Mouse (Mus musculus) heart, postnatal 25 days (tissue): ENCODE results near the gene Xlr5a. TPM values are rescaled to one million over a fixed set of nuclear protein-coding genes. Genes with fewer than 3 reads are reported as not detected.
"Not testable (repeated sequence)": the region's sequence is repeated elsewhere in the genome, so short reads cannot be mapped to it uniquely, and the experiment has no call there.

ENCODE experiments used
- DNase-seq: peaks from one replicate; pipeline ENCODE4 v3.0.0; 2022; ENCODE audit warnings: low spot score
- intact Hi-C: fragments of 180-260 bp; cut with DNase I; formaldehyde crosslinking; loops from one replicate; pipeline ENCODE4 v1.15.1; 2025
- total RNA-seq, 2 experiments: library from RNA; stranded (reverse); gene quantifications; 2 replicates each; pipeline ENCODE4 v1.2.3; 2021

The Xlr5a gene
- not detected for total RNA-seq

DNA sequence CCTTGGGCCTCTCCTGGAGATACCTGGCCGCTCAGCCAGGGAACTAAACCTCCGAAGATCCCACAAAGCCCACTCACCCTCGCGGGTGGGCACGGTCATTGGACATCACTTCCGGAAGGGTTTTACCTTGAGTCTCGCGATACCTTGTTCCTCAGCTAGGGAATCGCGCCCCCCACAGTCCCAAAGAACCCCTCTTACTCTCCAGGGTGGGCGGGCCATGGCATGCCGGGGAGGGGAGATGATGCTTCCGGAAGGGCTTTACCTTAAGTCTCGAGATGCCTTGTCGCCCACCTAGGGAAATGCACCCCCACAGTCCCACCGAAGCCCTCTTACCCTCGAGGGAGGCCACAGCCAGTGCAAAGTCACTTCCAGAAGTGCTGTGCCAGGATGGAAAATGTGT, at the start of gene Xlr5a, which contains the start of gene Xlr5c:
Gene Xlr5a (minus strand): TSS at position 101 of the 400 bp plus-strand sequence.
Gene Xlr5c (minus strand): TSS at position 101 of the 400 bp plus-strand sequence.
- intact Hi-C loops, DNase-seq: not testable (repeated sequence)

DNA sequence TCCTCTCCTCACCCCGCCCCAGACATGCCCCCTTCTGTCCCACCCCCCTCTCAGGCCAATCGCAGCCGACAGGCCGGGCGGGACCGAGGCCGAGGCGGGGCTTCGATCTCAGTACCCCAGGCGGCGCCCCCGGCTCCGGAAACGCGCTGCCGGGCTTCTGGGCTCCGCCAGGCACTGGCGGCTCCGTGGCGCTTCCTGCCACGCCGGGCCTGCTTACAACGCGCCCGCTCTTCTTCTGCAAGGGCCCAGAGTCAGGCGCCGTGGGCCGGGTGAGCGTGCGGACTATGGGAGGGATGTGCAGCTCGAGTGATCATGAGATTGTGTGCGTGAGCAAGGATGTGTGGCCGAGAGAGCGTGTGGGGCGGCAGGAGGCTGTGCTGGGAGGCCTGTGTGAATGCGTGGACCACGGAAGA, 49.7 kb upstream of the Xlr5a start, which contains the start of gene Zfp275:
Gene Zfp275 (plus strand): TSS at position 139 of the 413 bp plus-strand sequence.
- intact Hi-C loops: no loop called here

DNA sequence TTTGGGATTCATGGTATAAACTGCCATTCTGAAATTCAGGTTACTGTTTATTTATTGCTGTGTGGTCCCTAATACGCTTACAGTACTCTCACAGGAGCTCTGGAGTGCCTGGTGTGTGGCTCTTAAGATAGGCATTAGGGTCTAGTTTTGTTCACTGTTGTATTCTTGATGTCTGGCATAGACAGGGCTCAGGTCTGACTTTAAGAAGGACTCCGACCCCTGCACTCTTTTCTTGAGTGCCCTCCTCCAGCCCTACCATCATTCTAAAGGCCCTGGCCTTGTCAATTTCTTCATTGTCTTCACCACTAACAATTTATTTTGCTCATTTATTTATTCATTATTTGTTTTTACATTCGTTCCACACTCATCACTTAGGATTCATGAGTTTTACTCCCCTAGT, 49.3 kb upstream of the Xlr5a start:
- no peak for DNase-seq
- intact Hi-C loops: no loop called here

More for the DNA sequence above, 49.7 kb upstream of the Xlr5a start, which contains the start of gene Zfp275:
- peak; percentile 76 for DNase-seq

GRCm38 (mm10) chrX:73341473-73341872, 48.7 kb upstream of the Xlr5a start:
- no peak for DNase-seq
- intact Hi-C loops: no loop called here

DNA sequence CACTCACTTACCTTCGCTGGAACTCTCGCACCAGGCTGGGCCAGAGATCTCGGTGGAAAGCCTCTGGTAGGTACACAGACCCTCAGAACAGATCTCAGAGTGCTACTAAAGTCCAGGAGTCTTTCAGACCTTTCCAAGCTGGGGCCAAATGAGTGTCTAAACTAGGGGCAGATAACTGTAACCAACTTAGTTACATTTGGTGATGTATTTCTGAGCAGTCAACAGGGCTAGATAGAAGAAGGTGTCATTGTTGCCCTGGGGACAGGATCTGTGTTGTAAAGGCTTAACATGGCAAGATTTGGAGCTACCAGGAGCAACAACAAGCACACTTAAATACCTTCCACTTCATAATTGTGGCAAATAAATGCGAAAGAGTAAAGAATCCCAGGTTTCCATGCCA, 44.0 kb upstream of the Xlr5a start, which contains the start of gene Gm45015:
Gene Gm45015 (minus strand): TSS at position 101 of the 400 bp plus-strand sequence.
- intact Hi-C loops: no loop called here
- DNase-seq: no peak

DNA sequence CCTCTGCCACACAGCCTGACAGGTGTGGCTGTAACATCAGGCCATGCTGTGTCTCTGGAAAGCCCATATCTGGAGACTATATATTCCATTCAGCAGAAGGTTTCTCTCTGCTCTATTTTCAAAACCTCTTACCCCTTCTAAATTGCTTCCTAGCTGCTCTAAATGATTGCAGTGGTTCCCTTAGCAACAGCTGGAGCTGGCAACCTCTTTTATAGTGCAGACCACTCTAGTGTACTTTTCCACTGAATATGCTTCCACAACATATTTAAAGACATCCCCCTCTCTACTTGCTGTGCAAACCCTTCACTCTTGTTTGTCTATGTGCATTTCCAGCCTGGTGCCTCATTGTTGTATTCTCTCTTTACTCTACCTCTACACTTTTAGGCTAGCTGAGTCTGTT, 40.8 kb upstream of the Xlr5a start:
- intact Hi-C loops: no loop called here
- DNase-seq: no peak

- intact Hi-C loops: no loop called here
- DNase-seq: no peak
Measured at GRCm38 (mm10) chrX:73327215-73327614, 34.4 kb upstream of the Xlr5a start.

- intact Hi-C loops: no loop called here
- no peak for DNase-seq
Measured at GRCm38 (mm10) chrX:73321029-73321428, 28.3 kb upstream of the Xlr5a start.

DNA sequence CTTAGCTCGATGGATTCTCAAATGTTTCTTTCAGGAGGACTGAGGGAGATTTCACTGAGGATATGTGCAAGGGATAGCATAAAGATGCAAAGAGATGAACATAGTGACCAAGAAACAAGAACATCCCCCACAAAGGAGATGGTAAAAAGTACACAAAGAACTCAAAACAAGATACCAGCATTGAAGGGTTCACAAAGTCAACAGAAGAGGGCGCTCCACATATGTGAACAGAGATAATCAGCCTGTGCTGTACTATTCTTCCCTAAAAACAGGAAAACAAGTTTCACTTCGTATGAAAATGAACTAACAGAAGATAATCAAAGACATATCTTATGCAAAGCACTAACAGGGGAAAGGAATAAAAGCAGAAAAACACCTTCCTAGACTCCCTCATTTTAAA, 19.7 kb upstream of the Xlr5a start:
- no peak for DNase-seq
- intact Hi-C loops: loop anchor here (5.0 kb wide), 2 partner anchors 110 to 180 kb away; no protein-coding TSS in a partner anchor

GRCm38 (mm10) chrX:73295745-73296144, 3.0 kb upstream of the Xlr5a start:
- DNase-seq, intact Hi-C loops: not testable (repeated sequence)

DNA sequence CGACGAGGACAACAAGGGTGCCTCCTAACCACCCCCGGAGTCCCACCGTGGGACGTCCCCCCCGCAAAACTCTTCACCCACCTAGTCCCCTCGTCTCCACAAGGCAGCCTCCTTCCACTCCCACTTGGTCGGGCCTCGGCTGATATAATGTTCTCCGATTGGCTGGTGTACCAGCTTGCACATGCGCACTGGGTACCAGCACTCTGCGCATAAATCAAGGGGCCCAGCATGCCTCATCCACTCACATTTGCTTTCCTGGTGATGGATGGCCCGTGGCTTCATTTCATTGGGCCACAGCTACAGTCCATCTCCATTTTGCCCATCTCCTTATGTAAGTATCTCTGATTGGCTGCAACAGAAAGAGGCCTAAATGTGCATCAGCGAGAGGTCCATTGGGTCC, 27.5 kb downstream of the Xlr5a start, which contains the start of gene Xlr3c:
Gene Xlr3c (minus strand): TSS at position 121 of the 400 bp plus-strand sequence.
- intact Hi-C loops, DNase-seq: not testable (repeated sequence)

DNA sequence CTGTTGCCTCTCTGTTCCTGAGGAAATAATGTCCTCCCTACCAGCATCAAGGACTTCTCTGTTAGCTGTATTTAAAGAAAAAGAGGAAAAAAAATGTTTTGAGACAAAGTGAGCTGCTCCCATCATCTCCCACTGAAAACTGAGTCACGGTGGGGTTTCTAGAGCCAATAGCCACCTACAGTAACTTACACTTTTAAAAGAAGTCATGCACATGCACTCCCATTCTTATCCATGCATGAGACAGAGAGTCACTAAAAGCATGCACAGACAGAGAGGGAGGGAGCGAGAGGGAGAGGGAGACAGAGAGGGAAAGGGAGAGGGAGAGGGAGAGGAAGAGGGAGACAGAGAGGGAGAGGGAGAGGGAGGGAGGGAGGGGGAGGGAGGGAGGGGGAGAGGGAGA, 30.3 kb downstream of the Xlr5a start:
- intact Hi-C loops, DNase-seq: not testable (repeated sequence)

DNA sequence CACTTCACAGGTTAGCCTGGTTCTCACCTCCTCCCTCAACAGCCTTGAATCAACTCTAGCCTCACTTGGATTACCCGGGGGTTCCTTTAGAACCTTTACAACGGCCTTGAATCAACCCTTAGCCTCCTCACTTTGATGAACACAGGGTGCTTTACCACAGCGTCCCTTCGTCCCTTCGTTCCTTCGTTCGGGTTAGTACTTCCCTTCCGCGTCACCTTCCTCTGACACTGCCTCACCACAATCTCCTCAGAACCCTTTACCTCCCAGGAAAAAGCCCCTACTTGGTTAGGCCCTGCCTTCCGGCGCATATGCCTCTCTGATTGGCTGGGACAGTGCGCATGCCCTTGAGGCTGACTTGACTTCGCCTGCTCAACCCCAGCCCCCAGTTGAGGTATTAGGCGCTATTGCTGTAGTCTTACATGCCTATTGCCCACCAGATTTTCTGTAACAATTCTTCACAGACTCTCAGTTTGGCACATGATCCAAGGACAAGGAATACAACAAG, 49.9 kb downstream of the Xlr5a start, which contains the start of gene Xlr4c:
Gene Xlr4c (minus strand): TSS at position 310 of the 505 bp plus-strand sequence.
- intact Hi-C loops: not testable (repeated sequence)

DNA sequence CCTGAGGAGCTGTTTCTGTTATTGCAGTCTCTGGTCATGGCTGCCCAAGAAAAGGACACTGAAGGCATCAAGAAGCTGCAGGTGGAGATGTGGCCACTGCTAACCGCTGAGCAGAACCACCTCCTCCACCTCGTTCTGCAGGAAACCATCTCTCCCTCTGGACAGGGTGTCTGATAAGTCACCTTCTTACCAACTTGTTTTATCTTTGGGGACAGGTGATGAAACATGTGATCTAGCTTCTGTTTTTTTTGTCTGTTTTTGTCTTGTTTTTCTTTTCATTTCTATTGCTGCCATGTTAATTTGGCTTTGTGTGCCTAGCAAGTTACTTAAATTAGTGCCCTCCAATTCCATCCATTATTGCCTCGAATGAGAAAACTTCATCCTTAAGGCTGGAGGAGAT, 63.5 kb downstream of the Xlr5a start:
- no peak for DNase-seq
- intact Hi-C loops: no loop called here

More for the DNA sequence above, 49.9 kb downstream of the Xlr5a start, which contains the start of gene Xlr4c:
- not testable (repeated sequence) for DNase-seq

GRCm38 (mm10) chrX:73228606-73229214, 64.1 kb downstream of the Xlr5a start:
- DNase-seq: peak; percentile 32
- intact Hi-C loops: no loop called here

DNA sequence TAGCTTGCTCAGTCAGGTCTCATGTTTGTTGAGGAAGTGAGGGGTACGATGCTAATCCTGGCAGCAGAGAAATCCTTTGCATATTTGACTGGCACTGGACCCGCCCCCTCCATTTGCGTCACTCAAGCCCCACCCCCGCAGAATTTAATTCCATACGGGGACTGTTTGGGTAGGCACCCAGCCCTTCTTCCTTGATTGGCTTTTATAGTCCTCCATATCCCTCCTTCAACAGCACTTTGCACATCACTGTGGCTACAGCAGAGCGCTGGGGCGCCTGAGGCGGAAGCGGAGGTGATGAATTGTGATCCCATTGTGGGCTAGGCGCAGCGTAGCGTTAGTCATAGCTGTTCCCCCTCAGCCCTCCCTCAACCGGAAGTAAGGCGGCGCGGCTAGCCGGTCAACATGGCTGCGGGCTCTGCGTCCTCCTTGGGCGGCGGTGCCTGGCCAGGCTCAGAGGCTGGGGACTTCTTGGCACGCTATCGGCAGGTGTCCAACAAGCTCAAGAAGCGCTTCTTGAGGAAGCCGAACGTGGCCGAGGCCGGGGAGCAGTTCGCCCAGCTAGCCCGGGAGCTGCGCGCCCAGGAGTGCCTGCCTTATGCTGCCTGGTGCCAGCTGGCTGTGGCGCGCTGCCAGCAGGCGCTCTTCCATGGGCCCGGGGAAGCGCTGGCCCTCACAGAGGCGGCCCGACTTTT, 64.7 kb downstream of the Xlr5a start, which contains the start of gene F8a:
Gene F8a (plus strand): TSS at position 378 of the 692 bp plus-strand sequence.
- intact Hi-C loops: no loop called here

GRCm38 (mm10) chrX:73225365-73225764, 67.4 kb downstream of the Xlr5a start:
- intact Hi-C loops: no loop called here
- no peak for DNase-seq

More for the DNA sequence above, 64.7 kb downstream of the Xlr5a start, which contains the start of gene F8a:
- DNase-seq: peak; percentile 64

GRCm38 (mm10) chrX:73213819-73214564, 78.8 kb downstream of the Xlr5a start, which contains the start of gene Xlr4b:
Gene Xlr4b, plus strand, starts transcription at chrX:73214333.
- intact Hi-C loops, DNase-seq: not testable (repeated sequence)

GRCm38 (mm10) chrX:73191934-73192333, 100.8 kb downstream of the Xlr5a start, which contains the start of gene Xlr3b:
Gene Xlr3b, plus strand, starts transcription at chrX:73192207.
- DNase-seq, intact Hi-C loops: not testable (repeated sequence)
